ENCODE assay signal across 21 mouse cellular contexts in genomic region chr8:126160356-126160975, GRCm38 (mm10).
DNase-seq lines count a peak whose midpoint lies in the region; ATAC-seq and TF ChIP-seq lines count a peak whose summit lies in the region.
"Had no signal": no experiment of that assay in that cellular context is flagged by ENCODE, and none has a peak within 500 bp of the region (broad histone marks: within the 10 kb centered on the region; RNA-seq: fewer than 3 reads in every experiment).

No protein-coding gene starts in this region.

- 0 out of 2 replicates have a peak overlapping the region, but pooled peaks have one; percentile 36 for H3K27ac ChIP-seq in hindbrain, embryonic 11.5 days (ENCODE audit: low read depth, low read length)
- no peak overlapping the region for H3K27ac ChIP-seq in hindbrain, postnatal 0 days
- no peak overlapping the region for H3K27ac ChIP-seq in midbrain, embryonic 11.5 days (ENCODE audit: low read depth, low read length)
- no peak overlapping the region for H3K27ac ChIP-seq in midbrain, postnatal 0 days (ENCODE audit: low read depth, low read length)
- H3K27ac ChIP-seq in hindbrain, embryonic 12.5 days = peak overlapping the region; percentile 52; the same call in 1 of the 2 replicates
- no peak overlapping the region for H3K27ac ChIP-seq in liver, embryonic 16.5 days (ENCODE audit: low read length)
- H3K27ac ChIP-seq in forebrain, embryonic 15.5 days (replicated peaks) = no peak overlapping the region
- H3K27ac ChIP-seq: embryonic facial prominence, embryonic 15.5 days; hindbrain, embryonic 15.5 days; kidney, embryonic 15.5 days; limb, embryonic 10.5 days; neural tube, embryonic 12.5 days had no signal

- 53% methylated on average over 9 of the region's 9 CpGs for WGBS in hindbrain, embryonic 11.5 days
- 31% methylated on average over 9 of the region's 9 CpGs for WGBS in hindbrain, postnatal 0 days
- 67% methylated on average over 9 of the region's 9 CpGs for WGBS in midbrain, embryonic 11.5 days
- 35% methylated on average over 9 of the region's 9 CpGs for WGBS in midbrain, postnatal 0 days
- WGBS in hindbrain, embryonic 12.5 days = 43% methylated on average over 9 of the region's 9 CpGs
- 49% methylated on average over 9 of the region's 9 CpGs for WGBS in liver, embryonic 16.5 days (ENCODE audit: insufficient replicate concordance)
- WGBS in forebrain, embryonic 15.5 days = 63% methylated on average over 9 of the region's 9 CpGs

- peak; percentile 27 for DNase-seq in hindbrain, embryonic 11.5 days (ENCODE audit: low spot score)
- no peak for DNase-seq in hindbrain, postnatal 0 days (ENCODE audit: low spot score)
- DNase-seq in midbrain, embryonic 11.5 days (ENCODE audit: low spot score, missing footprints) = peak; percentile 79
- DNase-seq in midbrain, postnatal 0 days (ENCODE audit: low spot score) = no peak
- DNase-seq in heart, postnatal 25 days (ENCODE audit: low spot score) = no peak
- DNase-seq: adrenal gland, postnatal 25 days; cerebellum, adult 9-10 months; gastrocnemius, postnatal 10 days; lung, postnatal 14 days; right cerebral cortex, postnatal 14 days had no signal

- H3K4me1 ChIP-seq in hindbrain, embryonic 11.5 days (replicated peaks; ENCODE audit: control insufficient read depth, insufficient read depth, low read length) = 0 out of 2 replicates have a peak, but pooled peaks cover 3% of the 10 kb centered on the region
- H3K4me1 ChIP-seq in hindbrain, postnatal 0 days (ENCODE audit: insufficient read depth, low read length) = peaks cover 9% of the 10 kb centered on the region
- no peaks in the 10 kb centered on the region; the same call in 1 of the 2 replicates for H3K4me1 ChIP-seq in midbrain, embryonic 11.5 days (ENCODE audit: control insufficient read depth, insufficient read depth, low read length)
- H3K4me1 ChIP-seq in midbrain, postnatal 0 days (ENCODE audit: insufficient read depth, low read length) = peaks cover 8% of the 10 kb centered on the region; the same call in 1 of the 2 replicates
- peaks cover 34% of the 10 kb centered on the region for H3K4me1 ChIP-seq in hindbrain, embryonic 12.5 days
- no peaks in the 10 kb centered on the region for H3K4me1 ChIP-seq in liver, embryonic 16.5 days (ENCODE audit: control insufficient read depth, low read depth, low read length)
- peaks cover 11% of the 10 kb centered on the region for H3K4me1 ChIP-seq in forebrain, embryonic 15.5 days

- intact Hi-C loops in heart, postnatal 25 days (cut with DNase I) = no loop called here

- TF ChIP-seq CTCF in hindbrain, postnatal 0 days (IDR thresholded peaks at IDR 0.05; ENCODE audit: low read depth) = no peak
- TF ChIP-seq CTCF in midbrain, postnatal 0 days (IDR thresholded peaks at IDR 0.05) = no peak

- no peak for ATAC-seq in hindbrain, embryonic 11.5 days (ENCODE audit: low FRiP score)
- ATAC-seq in hindbrain, postnatal 0 days = no peak
- no peak for ATAC-seq in midbrain, embryonic 11.5 days (ENCODE audit: low FRiP score)
- ATAC-seq in midbrain, postnatal 0 days (ENCODE audit: low FRiP score) = no peak
- peak; percentile 38; the same call in 1 of the 2 replicates for ATAC-seq in hindbrain, embryonic 12.5 days (ENCODE audit: low FRiP score)
- peak; percentile 51 for ATAC-seq in liver, embryonic 16.5 days (ENCODE audit: low read depth)
- no peak for ATAC-seq in forebrain, embryonic 15.5 days (replicated peaks)
- ATAC-seq: forebrain, embryonic 14.5 days; intestine, embryonic 16.5 days had no signal

- no peaks in the 10 kb centered on the region for H3K36me3 ChIP-seq in hindbrain, embryonic 11.5 days (ENCODE audit: control insufficient read depth, insufficient read depth, low read length)
- no peaks in the 10 kb centered on the region for H3K36me3 ChIP-seq in hindbrain, postnatal 0 days (ENCODE audit: insufficient read depth, low read length)
- no peaks in the 10 kb centered on the region for H3K36me3 ChIP-seq in midbrain, embryonic 11.5 days (ENCODE audit: control insufficient read depth, insufficient read depth, low read length)
- no peaks in the 10 kb centered on the region for H3K36me3 ChIP-seq in midbrain, postnatal 0 days (ENCODE audit: insufficient read depth, low read length)
- H3K36me3 ChIP-seq in hindbrain, embryonic 12.5 days = no peaks in the 10 kb centered on the region
- H3K36me3 ChIP-seq in liver, embryonic 16.5 days (ENCODE audit: control insufficient read depth, insufficient read depth) = no peaks in the 10 kb centered on the region
- H3K36me3 ChIP-seq in forebrain, embryonic 15.5 days = no peaks in the 10 kb centered on the region
- H3K36me3 ChIP-seq: embryonic facial prominence, embryonic 15.5 days; hindbrain, embryonic 15.5 days; kidney, embryonic 15.5 days; limb, embryonic 10.5 days; neural tube, embryonic 12.5 days had no signal

- H3K4me3 ChIP-seq in hindbrain, embryonic 11.5 days (ENCODE audit: low read depth, low read length) = no peak overlapping the region
- no peak overlapping the region for H3K4me3 ChIP-seq in hindbrain, postnatal 0 days (ENCODE audit: low read length)
- H3K4me3 ChIP-seq in midbrain, embryonic 11.5 days (ENCODE audit: low read depth, low read length) = no peak overlapping the region
- no peak overlapping the region for H3K4me3 ChIP-seq in midbrain, postnatal 0 days (ENCODE audit: low read depth, low read length)
- no peak overlapping the region for H3K4me3 ChIP-seq in hindbrain, embryonic 12.5 days
- no peak overlapping the region for H3K4me3 ChIP-seq in liver, embryonic 16.5 days (ENCODE audit: low read depth, low read length)
- H3K4me3 ChIP-seq in forebrain, embryonic 15.5 days = no peak overlapping the region
- H3K4me3 ChIP-seq: embryonic facial prominence, embryonic 15.5 days; hindbrain, embryonic 15.5 days; kidney, embryonic 15.5 days; limb, embryonic 10.5 days; neural tube, embryonic 12.5 days had no signal

- no peaks in the 10 kb centered on the region for H3K9me3 ChIP-seq in hindbrain, embryonic 11.5 days (ENCODE audit: control insufficient read depth, low read length)
- no peaks in the 10 kb centered on the region for H3K9me3 ChIP-seq in hindbrain, postnatal 0 days (ENCODE audit: low read length)
- no peaks in the 10 kb centered on the region for H3K9me3 ChIP-seq in midbrain, embryonic 11.5 days (ENCODE audit: control insufficient read depth, low read length)
- no peaks in the 10 kb centered on the region for H3K9me3 ChIP-seq in midbrain, postnatal 0 days (ENCODE audit: low read length)
- no peaks in the 10 kb centered on the region for H3K9me3 ChIP-seq in hindbrain, embryonic 12.5 days (replicated peaks)
- no peaks in the 10 kb centered on the region for H3K9me3 ChIP-seq in liver, embryonic 16.5 days (replicated peaks; ENCODE audit: control insufficient read depth, low read length)
- H3K9me3 ChIP-seq in forebrain, embryonic 15.5 days = no peaks in the 10 kb centered on the region
- H3K9me3 ChIP-seq: embryonic facial prominence, embryonic 15.5 days; hindbrain, embryonic 15.5 days; kidney, embryonic 15.5 days; limb, embryonic 10.5 days; neural tube, embryonic 12.5 days had no signal

- H3K27me3 ChIP-seq in hindbrain, embryonic 11.5 days (ENCODE audit: control insufficient read depth, insufficient read depth, low read length) = no peaks in the 10 kb centered on the region
- H3K27me3 ChIP-seq in hindbrain, postnatal 0 days (ENCODE audit: insufficient read depth, low read length) = no peaks in the 10 kb centered on the region
- H3K27me3 ChIP-seq in midbrain, embryonic 11.5 days (ENCODE audit: control insufficient read depth, insufficient read depth, low read length) = no peaks in the 10 kb centered on the region
- H3K27me3 ChIP-seq in midbrain, postnatal 0 days (ENCODE audit: insufficient read depth, low read length) = no peaks in the 10 kb centered on the region
- no peaks in the 10 kb centered on the region for H3K27me3 ChIP-seq in hindbrain, embryonic 12.5 days
- H3K27me3 ChIP-seq in liver, embryonic 16.5 days (ENCODE audit: control insufficient read depth, insufficient read depth, low read depth, low read length) = no peaks in the 10 kb centered on the region
- no peaks in the 10 kb centered on the region for H3K27me3 ChIP-seq in forebrain, embryonic 15.5 days
- H3K27me3 ChIP-seq: embryonic facial prominence, embryonic 15.5 days; hindbrain, embryonic 15.5 days; kidney, embryonic 15.5 days; neural tube, embryonic 12.5 days had no signal

- H3K9ac ChIP-seq in hindbrain, embryonic 11.5 days (ENCODE audit: low read depth, low read length) = no peak overlapping the region
- no peak overlapping the region for H3K9ac ChIP-seq in hindbrain, postnatal 0 days (replicated peaks; ENCODE audit: low read length)
- no peak overlapping the region for H3K9ac ChIP-seq in midbrain, embryonic 11.5 days (ENCODE audit: low read length)
- H3K9ac ChIP-seq in midbrain, postnatal 0 days (replicated peaks; ENCODE audit: low read length, poor library complexity, severe bottlenecking) = no peak overlapping the region
- no peak overlapping the region for H3K9ac ChIP-seq in hindbrain, embryonic 12.5 days
- H3K9ac ChIP-seq in liver, embryonic 16.5 days (ENCODE audit: low read depth, low read length) = no peak overlapping the region
- no peak overlapping the region for H3K9ac ChIP-seq in forebrain, embryonic 15.5 days (replicated peaks)
- H3K9ac ChIP-seq: embryonic facial prominence, embryonic 15.5 days; hindbrain, embryonic 15.5 days; kidney, embryonic 15.5 days; neural tube, embryonic 12.5 days had no signal

- H3K4me2 ChIP-seq in hindbrain, embryonic 11.5 days (replicated peaks; ENCODE audit: low read depth, low read length) = no peak overlapping the region
- no peak overlapping the region for H3K4me2 ChIP-seq in hindbrain, postnatal 0 days (ENCODE audit: low read depth, low read length)
- no peak overlapping the region for H3K4me2 ChIP-seq in midbrain, embryonic 11.5 days
- H3K4me2 ChIP-seq in midbrain, postnatal 0 days (ENCODE audit: low read depth, low read length, poor library complexity, severe bottlenecking) = no peak overlapping the region
- H3K4me2 ChIP-seq in hindbrain, embryonic 12.5 days (replicated peaks) = no peak overlapping the region
- no peak overlapping the region for H3K4me2 ChIP-seq in liver, embryonic 16.5 days (ENCODE audit: low read depth, low read length)
- H3K4me2 ChIP-seq in forebrain, embryonic 15.5 days (replicated peaks) = no peak overlapping the region
- H3K4me2 ChIP-seq: embryonic facial prominence, embryonic 15.5 days; heart, embryonic 11.5 days; hindbrain, embryonic 15.5 days; kidney, embryonic 15.5 days; neural tube, embryonic 12.5 days had no signal

Comparison
In these comparisons a context has a peak if more than half of its experiments do, and no peak if none do; other contexts are left out.
1. ATAC-seq: peak in hindbrain, embryonic 12.5 days (single experiment) and liver, embryonic 16.5 days (single experiment); none in hindbrain, embryonic 11.5 days (single experiment), hindbrain, postnatal 0 days (single experiment), midbrain, embryonic 11.5 days (single experiment), midbrain, postnatal 0 days (single experiment) and forebrain, embryonic 15.5 days (single experiment).
2. DNase-seq: peak in hindbrain, embryonic 11.5 days (single experiment) and midbrain, embryonic 11.5 days (single experiment); none in hindbrain, postnatal 0 days (single experiment), midbrain, postnatal 0 days (single experiment) and heart, postnatal 25 days (single experiment).
3. H3K27ac ChIP-seq: peak in hindbrain, embryonic 11.5 days (single experiment) and hindbrain, embryonic 12.5 days (single experiment); none in hindbrain, postnatal 0 days (single experiment), midbrain, embryonic 11.5 days (single experiment), midbrain, postnatal 0 days (single experiment), liver, embryonic 16.5 days (single experiment) and forebrain, embryonic 15.5 days (single experiment).